Comparison of ENCODE assay signal across 8 mouse cellular contexts in genomic region chr1:82838469-82839295, GRCm38 (mm10). TPM values are rescaled to one million over a fixed set of nuclear protein-coding genes. Genes with fewer than 3 reads are reported as not detected.
A peak's percentile ranks its signal among the peaks of the same experiment; 100 is the strongest.
DNase-seq lines count a peak whose midpoint lies in the region; ATAC-seq and TF ChIP-seq lines count a peak whose summit lies in the region.

No protein-coding gene starts in this region.

- peaks cover 15 to 60% of the 10 kb centered on the region in 2 experiments for H3K4me1 ChIP-seq in CH12.LX (ENCODE audit: control insufficient read depth in 1 of 2, insufficient read depth in 2 of 2)
- H3K4me1 ChIP-seq in forebrain, embryonic 12.5 days = peaks cover 16% of the 10 kb centered on the region
- peaks cover 6% of the 10 kb centered on the region; the same call in 1 of the 2 replicates for H3K4me1 ChIP-seq in liver, adult 2 months (ENCODE audit: control insufficient read depth, insufficient read depth, low read length)

- peak; percentile 20 to 22 for DNase-seq in cerebellum, postnatal 10 days
- DNase-seq in cerebellum, postnatal 36 days = no peak
- no peak for DNase-seq in CH12.LX (ENCODE audit: extremely low read depth)
- DNase-seq in liver, adult 2 months (ENCODE audit: extremely low read depth, low read depth, low spot score) = no peak
- DNase-seq in retina, postnatal 1 day = no peak
- no peak for DNase-seq in left cerebral cortex, postnatal 25 days (ENCODE audit: low spot score in 2 of 2)

- dilution Hi-C loops in CH12.LX (cut with MboI; ENCODE audit: extremely low pct_ligation_motif_present, extremely low pct_unique_long_range_greater_than_20kb, low sequenced_read_pairs) = no loop called here

- H3K4me2 ChIP-seq in CH12.LX (ENCODE audit: insufficient read depth, low read depth, poor library complexity, severe bottlenecking) = peak overlapping the region; percentile 39
- peak overlapping the region; percentile 84 for H3K4me2 ChIP-seq in forebrain, embryonic 12.5 days

- peaks cover 4% of the 10 kb centered on the region for H3K9me3 ChIP-seq in CH12.LX (replicated peaks; ENCODE audit: low read length)
- H3K9me3 ChIP-seq in forebrain, embryonic 12.5 days = no peaks in the 10 kb centered on the region

- in situ Hi-C loops in CH12.LX (cut with MboI; ENCODE audit: low pct_ligation_motif_present, low pct_unique_long_range_greater_than_20kb, low sequenced_read_pairs) = no loop called here

- no peak for TF ChIP-seq POLR2A in CH12.LX (IDR thresholded peaks at IDR 0.05; ENCODE audit: low read depth, low read length)
- TF ChIP-seq POLR2A in liver, adult 2 months (IDR thresholded peaks at IDR 0.05; ENCODE audit: extremely low read depth, insufficient read depth, low read length) = no peak

- peak; percentile 0; the same call in 1 of the 2 replicates for ATAC-seq in forebrain, embryonic 12.5 days (ENCODE audit: low FRiP score)
- no peak for ATAC-seq in activated CD4-positive, CD25-positive, alpha-beta regulatory T cell, adult 4 months

- 34% methylated on average over 18 of the region's 18 CpGs for WGBS in forebrain, embryonic 12.5 days
- WGBS in liver, adult 2 months = 40% methylated on average over 18 of the region's 18 CpGs

- H3K27me3 ChIP-seq in CH12.LX (replicated peaks) = no peaks in the 10 kb centered on the region
- no peaks in the 10 kb centered on the region for H3K27me3 ChIP-seq in forebrain, embryonic 12.5 days
- H3K27me3 ChIP-seq in liver, adult 2 months (ENCODE audit: control insufficient read depth, insufficient read depth, low read length) = no peaks in the 10 kb centered on the region

- H3K36me3 ChIP-seq in CH12.LX (replicated peaks in 1 of 2; ENCODE audit: control insufficient read depth in 1 of 2, insufficient read depth in 1 of 2, low read length in 1 of 2) = peaks cover 11 to 20% of the 10 kb centered on the region in 2 experiments
- H3K36me3 ChIP-seq in forebrain, embryonic 12.5 days (replicated peaks) = no peaks in the 10 kb centered on the region
- H3K36me3 ChIP-seq in liver, adult 2 months (ENCODE audit: control insufficient read depth, insufficient read depth, low read length) = no peaks in the 10 kb centered on the region

- peak overlapping the region in 1 of 3 experiments; percentile 97 for H3K4me3 ChIP-seq in CH12.LX (replicated peaks in 1 of 3; ENCODE audit: low read depth in 2 of 3, low read length in 2 of 3, poor library complexity in 1 of 3)
- H3K4me3 ChIP-seq in forebrain, embryonic 12.5 days (replicated peaks) = peak overlapping the region; percentile 100
- peak overlapping the region; percentile 75; the same call in 1 of the 2 replicates for H3K4me3 ChIP-seq in liver, adult 2 months (ENCODE audit: insufficient read depth, low read depth, low read length)

- H3K27ac ChIP-seq in CH12.LX (ENCODE audit: insufficient read depth, low read depth) = no peak overlapping the region
- no peak overlapping the region for H3K27ac ChIP-seq in forebrain, embryonic 12.5 days
- no peak overlapping the region for H3K27ac ChIP-seq in liver, adult 2 months (replicated peaks; ENCODE audit: insufficient read depth, low read depth, low read length)

- no peak for TF ChIP-seq CTCF in CH12.LX (conservative IDR thresholded peaks at IDR 0.05 in 1 of 2, IDR thresholded peaks at IDR 0.05 in 1 of 2; ENCODE audit: low read depth in 2 of 2, low read length in 2 of 2)
- no peak for TF ChIP-seq CTCF in liver, adult 2 months (IDR thresholded peaks at IDR 0.05; ENCODE audit: low read depth, low read length)

- no peak for TF ChIP-seq RAD21 in CH12.LX (IDR thresholded peaks at IDR 0.05; ENCODE audit: low read depth, low read length)

- no peak overlapping the region for H3K9ac ChIP-seq in CH12.LX (ENCODE audit: insufficient read depth, low read depth)
- H3K9ac ChIP-seq in forebrain, embryonic 12.5 days = peak overlapping the region; percentile 99
- H3K9ac ChIP-seq in liver, adult 2 months (ENCODE audit: low read depth, low read length) = peak overlapping the region; percentile 6; the same call in 1 of the 2 replicates

- no peak for TF ChIP-seq EP300 in CH12.LX (IDR thresholded peaks at IDR 0.05; ENCODE audit: low read length)

- peaks cover 42% of the 10 kb centered on the region for H3K79me2 ChIP-seq in CH12.LX (replicated peaks; ENCODE audit: control insufficient read depth, extremely low read depth, insufficient read depth, poor library complexity, severe bottlenecking)
- H3K79me2 ChIP-seq in liver, adult 2 months (ENCODE audit: control insufficient read depth, insufficient read depth, low read length) = peaks cover 15% of the 10 kb centered on the region

- intact Hi-C loops in left cerebral cortex, postnatal 25 days (cut with DNase I) = loop anchor here (2.0 to 5.0 kb wide), 3 partner anchors 34 to 149 kb away; no protein-coding TSS in a partner anchor

TF ChIP-seq in CH12.LX, 34 proteins besides CTCF, POLR2A, EP300 and RAD21:
- TF ChIP-seq CHD1 (IDR thresholded peaks at IDR 0.05; ENCODE audit: low read depth, low read length) (no peak), MAFK (IDR thresholded peaks at IDR 0.05; ENCODE audit: insufficient replicate concordance, low read length) (peak; percentile 96), CHD2 (IDR thresholded peaks at IDR 0.05; ENCODE audit: low read length) (0 out of 2 replicates have a peak, but pooled peaks have one; percentile 38)

RNA-seq across cellular contexts. Expression of gene Agfg1, which starts 0.6 kb away (rescaled TPM):
- total RNA-seq in CH12.LX (2012; rRNA removed) = 59.0 and 66.9 TPM in 2 replicates
- 124 and 127 TPM in 2 replicates for total RNA-seq in CH12.LX (2014; rRNA removed)
- 94.0 and 106 TPM in 2 replicates for polyA plus RNA-seq in CH12.LX (2012; ENCODE audit: insufficient read length, low read depth)
- polyA plus RNA-seq in forebrain, embryonic 12.5 days (2016; fragmentation: Nextera tagmentation; extraction: Ambion mirVana) = 39.5 and 41.8 TPM in 2 replicates
- 13.1 and 14.8 TPM in 2 replicates for total RNA-seq in liver, adult 2 months (2014; rRNA removed)
- polyA plus RNA-seq in liver, adult 2 months (2012; rRNA removed) = 11.7 and 13.6 TPM in 2 replicates
- total RNA-seq in left cerebral cortex, postnatal 25 days (2021) = 10 to 100 TPM; 81.8 to 88.6 TPM
- 10 to 100 TPM; 37.1 to 42.3 TPM for polyA plus RNA-seq in activated CD4-positive, CD25-positive, alpha-beta regulatory T cell, adult 4 months (2017; shearing (Covaris generic))

Comparison
In these comparisons a context has a peak if more than half of its experiments do, and no peak if none do; other contexts are left out.
1. DNase-seq: peak in cerebellum, postnatal 10 days (2 of 2); none in cerebellum, postnatal 36 days (0 of 2), CH12.LX (single experiment), liver, adult 2 months (single experiment), retina, postnatal 1 day (single experiment) and left cerebral cortex, postnatal 25 days (0 of 2).